Mouse (Mus musculus) midbrain, embryonic 13.5 days (tissue): Measurements from ENCODE around the gene Olfr732. TPM values are rescaled to one million over a fixed set of nuclear protein-coding genes. Genes with fewer than 3 reads are reported as not detected.

Experiments used
- ATAC-seq: fragments of 200-750 bp; cut with Nextera tagmentation; 2 replicates; pipeline ENCODE4 v1.8.0; 2017; ENCODE audit warnings: mild to moderate bottlenecking, moderate TSS enrichment, moderate library complexity
- H3K27ac ChIP-seq: fragments of 300-500 bp; sonication (generic); 2 replicates; pipeline ENCODE4 v1.5.1; 2015; ENCODE audit warnings: inconsistent platforms, mild to moderate bottlenecking, moderate library complexity
- H3K27me3 ChIP-seq: fragments of 300-500 bp; sonication (generic); 2 replicates; pipeline ENCODE4 v1.6.1; 2015; ENCODE audit warnings: mild to moderate bottlenecking, inconsistent platforms
- H3K36me3 ChIP-seq: fragments of 300-500 bp; sonication (generic); 2 replicates; pipeline ENCODE4 v1.6.1; 2015; ENCODE audit warnings: mild to moderate bottlenecking, inconsistent platforms
- H3K4me1 ChIP-seq: fragments of 300-500 bp; sonication (generic); replicated peaks from 2 replicates; pipeline ENCODE4 v1.6.1; 2015; ENCODE audit warnings: inconsistent platforms
- H3K4me2 ChIP-seq: fragments of 300-500 bp; sonication (generic); replicated peaks from 2 replicates; pipeline ENCODE4 v1.6.1; 2015; ENCODE audit warnings: moderate library complexity, mild to moderate bottlenecking, inconsistent platforms
- H3K4me3 ChIP-seq: fragments of 300-500 bp; sonication (generic); replicated peaks from 2 replicates; pipeline ENCODE4 v1.5.1; 2015; ENCODE audit warnings: mild to moderate bottlenecking, inconsistent platforms
- H3K9ac ChIP-seq: fragments of 300-500 bp; sonication (generic); replicated peaks from 2 replicates; pipeline ENCODE4 v1.6.1; 2015; ENCODE audit warnings: mild to moderate bottlenecking, inconsistent platforms
- H3K9me3 ChIP-seq: fragments of 300-500 bp; sonication (generic); 2 replicates; pipeline ENCODE4 v1.6.1; 2016; ENCODE audit warnings: mild to moderate bottlenecking, inconsistent platforms
- WGBS: fragments of 180-500 bp; shearing (Covaris S2); methylation state at CpG from one replicate; pipeline ENCODE4 v1.1.7; 2015; 5-methylcytosine and 5-hydroxymethylcytosine counted together
- polyA plus RNA-seq: library from polyadenylated mRNA; unstranded; fragments of >200 nt; fragmentation: Nextera tagmentation; extraction: Ambion mirVana; gene quantifications from 2 replicates; pipeline ENCODE4 v1.2.1, GENCODE M21; 2015

Olfr732 gene
- not detected in 2 replicates for polyA plus RNA-seq

DNA sequence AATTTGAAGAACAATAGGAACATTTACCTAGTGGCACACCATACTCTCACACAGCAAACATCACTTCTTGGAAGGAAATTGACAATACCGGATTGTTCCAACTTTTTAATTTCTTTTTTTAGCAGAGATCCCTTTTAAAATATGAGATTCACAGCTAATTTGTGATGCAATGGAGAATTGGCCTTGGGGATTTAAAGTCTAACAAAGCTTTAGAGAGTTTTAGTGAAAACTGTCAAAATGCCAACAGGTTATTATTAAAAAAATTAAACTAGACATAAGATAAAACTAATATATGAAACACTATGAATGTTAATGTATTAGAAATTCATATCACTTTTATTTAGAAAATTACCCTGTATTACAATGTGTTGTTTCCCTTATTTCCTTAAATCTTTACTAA lies at the start of gene Olfr732:
TSS of gene Olfr732 (minus strand) at position 101 of the 400 bp plus-strand sequence.
- Histone ChIP-seq H3K4me2 (no peak within 1 kb of the TSS), H3K27ac (no peak within 1 kb of the TSS), H3K9ac (no peak within 1 kb of the TSS), H3K4me1 (no peaks in the 10 kb centered on the region), H3K9me3 (no peaks in the 10 kb centered on the region), H3K4me3 (no peak within 1 kb of the TSS), H3K27me3 (no peaks in the 10 kb centered on the region), H3K36me3 (no peaks in the 10 kb centered on the region)
- 92% methylated on average over 1 of the region's 1 CpGs for WGBS
- ATAC-seq = no peak

DNA sequence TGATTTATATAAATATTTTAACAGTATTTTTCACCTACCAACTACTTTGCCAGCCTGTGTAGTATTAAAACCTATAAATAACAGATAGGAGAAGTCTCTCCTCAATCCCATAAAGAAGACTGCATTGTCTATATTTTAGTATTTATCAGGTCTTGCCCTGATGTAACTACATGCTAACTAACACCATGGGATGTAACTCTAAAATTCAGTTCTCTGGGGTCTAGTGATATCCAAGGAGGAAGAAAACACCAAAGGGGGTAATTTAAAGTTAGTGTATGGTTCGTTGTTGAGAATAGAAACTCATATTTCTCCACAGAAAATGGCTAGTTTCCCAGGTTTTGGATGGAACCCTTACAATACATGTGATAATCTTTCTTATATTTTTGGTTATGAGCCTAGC lies 42.7 kb upstream of the Olfr732 start, which contains the start of gene Olfr734:
TSS of gene Olfr734 (minus strand) at position 101 of the 400 bp plus-strand sequence.
- H3K27me3 ChIP-seq = no peaks in the 10 kb centered on the region
- no peak within 1 kb of the TSS for H3K9ac ChIP-seq
- no peaks in the 10 kb centered on the region for H3K4me1 ChIP-seq
- no peak within 1 kb of the TSS for H3K4me2 ChIP-seq
- H3K27ac ChIP-seq = no peak within 1 kb of the TSS
- H3K4me3 ChIP-seq = no peak within 1 kb of the TSS
- H3K36me3 ChIP-seq = no peaks in the 10 kb centered on the region
- H3K9me3 ChIP-seq = peaks cover 2% of the 10 kb centered on the region; the same call in 1 of the 2 replicates
- ATAC-seq = no peak
- 69% methylated on average over 1 of the region's 1 CpGs for WGBS

DNA sequence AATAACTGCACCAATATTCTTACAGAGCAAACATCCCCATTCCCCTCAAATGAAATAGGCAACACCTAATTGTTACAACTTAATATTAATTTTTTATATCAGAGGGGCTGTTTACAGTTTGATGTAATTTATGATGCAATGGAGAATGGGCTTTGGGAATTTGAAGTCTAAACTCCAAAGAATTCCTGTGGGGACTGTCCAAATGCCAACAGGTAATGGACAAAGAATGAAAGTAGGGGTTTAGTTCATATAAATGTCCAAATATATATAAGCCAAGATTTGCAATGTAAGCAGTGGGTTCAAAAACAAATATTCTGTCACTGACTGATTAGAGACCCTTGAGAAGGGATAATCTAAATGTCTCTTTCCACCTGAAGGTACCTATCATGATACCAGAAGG lies 17.4 kb upstream of the Olfr732 start, which contains the start of gene Olfr733:
TSS of gene Olfr733 (minus strand) at position 101 of the 400 bp plus-strand sequence.
- ATAC-seq = no peak
- Histone ChIP-seq H3K9me3 (no peaks in the 10 kb centered on the region), H3K27ac (no peak within 1 kb of the TSS), H3K36me3 (no peaks in the 10 kb centered on the region), H3K27me3 (no peaks in the 10 kb centered on the region), H3K4me1 (no peaks in the 10 kb centered on the region), H3K9ac (no peak within 1 kb of the TSS), H3K4me2 (no peak within 1 kb of the TSS), H3K4me3 (no peak within 1 kb of the TSS)

DNA sequence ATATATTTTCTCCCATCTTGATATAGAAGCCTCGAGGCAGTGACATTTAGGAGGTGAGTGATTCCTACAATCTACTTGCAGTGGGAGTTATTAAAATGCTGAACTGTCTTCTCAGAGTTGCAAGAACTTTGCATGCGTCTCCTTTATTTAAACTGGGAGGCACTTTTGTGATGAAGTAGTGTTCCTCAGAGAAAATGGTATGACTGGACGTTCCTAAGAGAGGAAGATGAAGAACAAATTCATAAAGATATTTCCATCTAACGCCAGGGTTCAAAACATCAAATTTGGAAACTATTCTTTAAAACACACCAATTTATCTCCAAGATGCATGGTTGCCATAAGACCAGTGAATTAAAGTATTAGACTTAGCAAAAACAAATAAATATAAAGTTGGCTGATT lies 42.2 kb downstream of the Olfr732 start, which contains the start of gene Olfr731:
TSS of gene Olfr731 (minus strand) at position 101 of the 400 bp plus-strand sequence.
- WGBS = 85% methylated on average over 4 of the region's 4 CpGs
- Histone ChIP-seq H3K4me2 (no peak within 1 kb of the TSS), H3K4me3 (no peak within 1 kb of the TSS), H3K4me1 (no peaks in the 10 kb centered on the region), H3K27ac (no peak within 1 kb of the TSS), H3K9me3 (no peaks in the 10 kb centered on the region), H3K9ac (no peak within 1 kb of the TSS), H3K36me3 (no peaks in the 10 kb centered on the region), H3K27me3 (no peaks in the 10 kb centered on the region)
- no peak for ATAC-seq

Other genes starting within 250 kb of the Olfr732 start
- gene Olfr725, start 243.8 kb downstream of the Olfr732 start, polyA plus RNA-seq = not detected in 2 replicates
- not detected in 2 replicates for gene Olfr726, start 193.3 kb downstream of the Olfr732 start, polyA plus RNA-seq
- not detected in 2 replicates for gene Olfr727, start 161.0 kb downstream of the Olfr732 start, polyA plus RNA-seq
- gene Olfr728, start 141.5 kb downstream of the Olfr732 start, polyA plus RNA-seq = not detected in 2 replicates
- not detected in 2 replicates for gene Olfr729, start 131.3 kb downstream of the Olfr732 start, polyA plus RNA-seq
- not detected in 2 replicates for gene Olfr730, start 96.0 kb downstream of the Olfr732 start, polyA plus RNA-seq
- gene Olfr731, start 42.3 kb downstream of the Olfr732 start, polyA plus RNA-seq = not detected in 2 replicates
- not detected in 2 replicates for gene Olfr733, start 17.3 kb upstream of the Olfr732 start, polyA plus RNA-seq
- gene Olfr734, start 42.6 kb upstream of the Olfr732 start, polyA plus RNA-seq = not detected in 2 replicates
- not detected in 2 replicates for gene Olfr735, start 64.7 kb upstream of the Olfr732 start, polyA plus RNA-seq
- gene Tlr11, start 73.7 kb upstream of the Olfr732 start, polyA plus RNA-seq = not detected in 2 replicates
- gene Olfr736, start 97.0 kb upstream of the Olfr732 start, polyA plus RNA-seq = not detected in 2 replicates
- not detected in 2 replicates for gene Olfr738, start 123.4 kb upstream of the Olfr732 start, polyA plus RNA-seq
- not detected in 2 replicates for gene Olfr739, start 134.4 kb upstream of the Olfr732 start, polyA plus RNA-seq
- gene Olfr740, start 161.3 kb upstream of the Olfr732 start, polyA plus RNA-seq = not detected in 2 replicates
- gene Olfr741, start 188.5 kb upstream of the Olfr732 start, polyA plus RNA-seq = not detected in 2 replicates
- gene Olfr742, start 219.4 kb upstream of the Olfr732 start, polyA plus RNA-seq = not detected in 2 replicates
- not detected in 2 replicates for gene Olfr743, start 237.6 kb upstream of the Olfr732 start, polyA plus RNA-seq